Mouse (Mus musculus) heart, embryonic 13.5 days (tissue): ENCODE data around the gene Cryl1. TPM values are rescaled to one million over a fixed set of nuclear protein-coding genes. Genes with fewer than 3 reads are reported as not detected.

Experiments
- ATAC-seq: fragments of 200-750 bp; cut with Nextera tagmentation; 2 replicates; pipeline ENCODE4 v1.8.0; 2017; ENCODE audit warnings: moderate TSS enrichment; ENCODE audit not compliant: insufficient number of reproducible peaks, low FRiP score, low TSS enrichment; ENCODE audit errors: extremely low read depth
- H3K27ac ChIP-seq: fragments of 300-500 bp; sonication (generic); replicated peaks from 2 replicates; pipeline ENCODE4 v1.5.1; 2015; ENCODE audit warnings: moderate library complexity, mild to moderate bottlenecking, inconsistent platforms
- H3K27me3 ChIP-seq: fragments of 300-500 bp; sonication (generic); replicated peaks from 2 replicates; pipeline ENCODE4 v1.6.1; 2015; ENCODE audit warnings: mild to moderate bottlenecking, inconsistent platforms
- H3K36me3 ChIP-seq: fragments of 300-500 bp; sonication (generic); 2 replicates; pipeline ENCODE4 v1.6.1; 2015; ENCODE audit warnings: mild to moderate bottlenecking, inconsistent platforms
- H3K4me1 ChIP-seq: fragments of 300-500 bp; sonication (generic); 2 replicates; pipeline ENCODE4 v1.6.1; 2015; ENCODE audit warnings: inconsistent platforms
- H3K4me2 ChIP-seq: fragments of 300-500 bp; sonication (generic); 2 replicates; pipeline ENCODE4 v1.6.1; 2015; ENCODE audit warnings: inconsistent platforms, mild to moderate bottlenecking, moderate library complexity
- H3K4me3 ChIP-seq: fragments of 300-500 bp; sonication (generic); 2 replicates; pipeline ENCODE4 v1.5.1; 2015; ENCODE audit warnings: moderate library complexity, mild to moderate bottlenecking, inconsistent platforms
- H3K9ac ChIP-seq: fragments of 300-500 bp; sonication (generic); 2 replicates; pipeline ENCODE4 v1.6.1; 2015; ENCODE audit warnings: inconsistent platforms, mild to moderate bottlenecking, moderate library complexity
- H3K9me3 ChIP-seq: fragments of 300-500 bp; sonication (generic); 2 replicates; pipeline ENCODE4 v1.6.1; 2016; ENCODE audit warnings: inconsistent platforms
- WGBS: fragments of 180-500 bp; shearing (Covaris S2); methylation state at CpG from one replicate; pipeline ENCODE4 v1.1.7; 2015; ENCODE audit warnings: mixed read lengths; 5-methylcytosine and 5-hydroxymethylcytosine counted together
- polyA plus RNA-seq: library from polyadenylated mRNA; unstranded; fragments of >200 nt; fragmentation: Nextera tagmentation; extraction: Ambion mirVana; gene quantifications from 2 replicates; pipeline ENCODE4 v1.2.1, GENCODE M21; 2015

Gene Cryl1
- polyA plus RNA-seq, 1 experiment from 2014 or later: 15.6 TPM

DNA sequence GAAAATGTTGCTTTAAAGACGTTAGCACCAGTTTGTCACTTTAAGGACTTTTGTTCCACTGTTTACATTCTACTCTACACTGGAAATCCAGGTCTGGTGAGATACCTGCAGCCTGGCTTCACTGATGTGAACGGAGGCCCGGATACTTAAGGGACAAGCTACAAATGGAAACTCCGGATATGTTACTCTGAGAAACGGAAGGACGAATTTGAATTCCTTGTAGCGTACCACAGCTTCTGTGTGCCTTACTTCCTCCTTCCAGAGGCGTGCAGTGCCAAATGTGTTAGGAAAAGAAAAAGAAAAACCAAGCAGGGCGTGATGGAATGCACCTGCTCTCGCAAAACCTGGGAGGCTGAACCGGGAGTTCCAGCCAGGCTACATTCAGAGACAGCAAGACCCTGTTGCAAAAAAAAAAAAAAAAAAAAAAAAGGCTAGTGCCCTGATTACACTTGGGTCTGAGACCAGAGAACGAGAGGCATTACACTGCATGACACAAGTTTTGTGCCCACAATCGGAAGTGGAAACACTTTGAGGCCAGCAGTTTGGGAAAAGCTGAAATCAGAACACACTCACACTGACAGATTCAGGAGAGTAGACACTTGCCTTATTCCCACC, 591 bp upstream of the Cryl1 start:
- peak overlapping the region; percentile 76 for H3K9ac ChIP-seq
- WGBS: 15% methylated on average over 13 of the region's 13 CpGs
- ATAC-seq: no peak
- H3K4me1 ChIP-seq: peaks cover 5% of the 10 kb centered on the region; the same call in 1 of the 2 replicates
- H3K27ac ChIP-seq: peak overlapping the region; percentile 71
- H3K36me3 ChIP-seq: no peaks in the 10 kb centered on the region
- H3K4me2 ChIP-seq: peak overlapping the region; percentile 83
- H3K9me3 ChIP-seq: no peaks in the 10 kb centered on the region
- peaks cover 8% of the 10 kb centered on the region for H3K27me3 ChIP-seq
- peak overlapping the region; percentile 63 for H3K4me3 ChIP-seq

DNA sequence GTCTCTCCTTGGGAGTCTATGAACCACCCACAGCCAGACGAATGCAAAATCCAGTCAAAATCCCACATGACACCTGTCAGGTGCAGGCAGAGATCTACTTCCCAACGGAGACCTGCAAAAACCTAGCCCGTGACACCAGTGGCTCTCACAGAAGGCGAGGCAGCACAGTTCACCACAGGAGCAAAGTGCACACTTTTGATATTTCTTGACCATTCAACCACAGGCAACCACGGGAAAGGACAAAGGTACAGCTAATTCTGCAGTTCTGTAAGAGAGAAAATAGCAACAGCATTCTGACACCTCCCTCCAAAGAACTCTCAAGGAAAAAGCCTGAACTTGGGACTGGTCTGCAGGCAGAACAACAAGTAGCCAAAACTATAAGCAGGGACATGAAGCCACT, 1.1 kb downstream of the Cryl1 start:
- Histone ChIP-seq H3K9ac (no peak overlapping the region), H3K27me3 (peaks cover 8% of the 10 kb centered on the region), H3K4me1 (peaks cover 8% of the 10 kb centered on the region; the same call in 1 of the 2 replicates), H3K4me2 (no peak overlapping the region; the same call in 1 of the 2 replicates), H3K27ac (no peak overlapping the region), H3K4me3 (no peak overlapping the region), H3K9me3 (no peaks in the 10 kb centered on the region), H3K36me3 (no peaks in the 10 kb centered on the region)
- WGBS: 75% methylated on average over 5 of the region's 5 CpGs
- ATAC-seq: no peak

DNA sequence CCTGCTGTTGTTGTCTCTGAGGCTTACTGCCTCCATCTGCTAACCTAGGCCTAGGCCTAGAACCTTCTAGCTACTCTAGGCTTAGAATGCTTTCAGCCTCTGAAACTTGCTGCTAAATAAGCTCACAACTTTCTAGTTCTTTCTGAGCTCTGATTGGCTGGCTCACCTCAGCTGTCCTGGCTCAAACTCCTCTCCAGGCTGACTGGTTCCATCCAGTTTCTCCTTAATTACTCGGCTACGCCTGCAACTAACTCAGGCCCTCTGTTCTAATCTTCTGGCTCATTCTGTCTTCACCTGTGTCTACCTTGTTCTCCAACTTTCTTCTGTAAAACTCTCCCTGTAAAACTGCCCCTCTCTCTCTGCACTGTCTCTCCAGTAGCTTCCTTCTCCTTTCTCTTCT, 2.9 kb downstream of the Cryl1 start:
- H3K36me3 ChIP-seq: no peaks in the 10 kb centered on the region
- H3K27me3 ChIP-seq: peaks cover 8% of the 10 kb centered on the region
- no peak overlapping the region for H3K27ac ChIP-seq
- H3K4me1 ChIP-seq: peaks cover 11% of the 10 kb centered on the region; the same call in 1 of the 2 replicates
- 81% methylated on average over 2 of the region's 2 CpGs for WGBS
- no peaks in the 10 kb centered on the region for H3K9me3 ChIP-seq
- no peak for ATAC-seq
- no peak overlapping the region for H3K4me3 ChIP-seq
- H3K9ac ChIP-seq: no peak overlapping the region
- H3K4me2 ChIP-seq: no peak overlapping the region

DNA sequence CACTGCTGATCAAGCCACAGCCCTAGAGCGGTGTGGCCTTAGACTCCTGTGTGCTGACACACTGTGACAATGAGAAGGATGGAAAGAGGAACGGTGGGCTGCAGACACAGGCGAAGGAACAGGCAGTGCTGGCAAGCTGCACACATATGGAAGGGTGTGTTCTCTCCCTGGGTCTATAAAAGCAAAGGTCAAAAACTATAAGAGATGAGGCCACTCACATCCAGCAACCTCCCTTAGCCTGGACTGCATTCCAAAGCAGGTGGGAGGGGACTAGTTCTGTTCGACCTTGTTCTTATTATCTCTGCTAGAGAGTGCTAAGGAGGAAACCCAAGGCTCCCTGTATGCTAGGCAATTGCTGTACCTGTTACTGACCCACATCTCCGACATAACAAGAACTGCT, 6.1 kb downstream of the Cryl1 start:
- no peak for ATAC-seq
- Histone ChIP-seq H3K27ac (no peak overlapping the region), H3K27me3 (peaks cover 3% of the 10 kb centered on the region), H3K9me3 (no peaks in the 10 kb centered on the region), H3K36me3 (no peaks in the 10 kb centered on the region), H3K4me1 (peaks cover 9% of the 10 kb centered on the region), H3K4me3 (no peak overlapping the region), H3K9ac (no peak overlapping the region), H3K4me2 (no peak overlapping the region)
- 45% methylated on average over 5 of the region's 5 CpGs for WGBS

DNA sequence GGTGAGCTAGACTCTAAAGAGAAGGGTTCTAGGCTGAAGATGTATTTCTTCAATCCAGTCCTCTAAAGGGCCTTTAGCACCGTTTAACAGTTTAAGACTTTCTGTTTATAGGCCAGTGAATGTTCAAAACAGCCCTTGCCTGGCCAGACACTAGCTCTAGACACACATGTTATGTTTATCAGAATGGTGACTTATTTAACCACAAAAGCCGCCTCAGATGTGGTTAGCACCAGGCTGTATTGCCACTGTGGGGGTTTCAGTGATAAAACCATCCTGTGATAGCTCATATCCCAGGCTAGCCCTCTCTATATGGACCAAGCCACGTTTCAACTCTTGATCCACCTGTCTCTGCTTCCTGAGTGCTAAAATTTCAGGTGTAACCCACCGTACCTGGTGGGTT, 6.7 kb downstream of the Cryl1 start:
- H3K27me3 ChIP-seq: no peaks in the 10 kb centered on the region
- no peak for ATAC-seq
- H3K9ac ChIP-seq: no peak overlapping the region
- no peak overlapping the region for H3K4me3 ChIP-seq
- H3K27ac ChIP-seq: no peak overlapping the region
- H3K4me1 ChIP-seq: peaks cover 15% of the 10 kb centered on the region
- H3K9me3 ChIP-seq: no peaks in the 10 kb centered on the region
- no peak overlapping the region for H3K4me2 ChIP-seq
- WGBS: 55% methylated on average over 4 of the region's 4 CpGs
- H3K36me3 ChIP-seq: no peaks in the 10 kb centered on the region

- Histone ChIP-seq H3K27me3 (no peaks in the 10 kb centered on the region), H3K4me1 (peaks cover 9% of the 10 kb centered on the region), H3K36me3 (no peaks in the 10 kb centered on the region), H3K9ac (no peak overlapping the region), H3K4me3 (no peak overlapping the region), H3K4me2 (peak overlapping the region; percentile 34), H3K27ac (peak overlapping the region; percentile 62), H3K9me3 (no peaks in the 10 kb centered on the region)
- no peak for ATAC-seq
- 44% methylated on average over 14 of the region's 14 CpGs for whole genome bisulfite sequencing
These were observed 11.4 kb downstream of the Cryl1 start for GRCm38 (mm10) chr14:57386758-57387561.

DNA sequence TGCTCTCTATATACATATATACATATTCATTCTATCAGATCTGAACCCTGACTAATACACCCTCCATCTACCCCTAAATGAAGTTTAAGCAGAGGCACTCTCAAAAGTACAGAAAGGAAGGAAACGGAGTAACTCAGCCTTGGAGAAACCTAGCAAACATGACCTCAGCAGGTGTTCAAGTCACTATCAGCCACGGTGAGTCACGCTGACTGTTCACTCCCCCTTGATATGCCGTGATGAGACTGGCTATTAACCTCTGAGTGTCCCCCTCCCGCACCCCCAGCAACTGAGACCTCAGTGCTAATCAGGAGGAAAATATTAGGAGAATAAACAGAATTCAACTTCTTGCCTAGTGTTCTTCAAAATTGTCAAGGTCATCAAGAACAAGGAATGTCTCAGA, 12.7 kb downstream of the Cryl1 start:
- H3K4me1 ChIP-seq: peaks cover 9% of the 10 kb centered on the region
- no peak overlapping the region for H3K9ac ChIP-seq
- H3K36me3 ChIP-seq: no peaks in the 10 kb centered on the region
- H3K4me3 ChIP-seq: no peak overlapping the region
- 65% methylated on average over 5 of the region's 5 CpGs for WGBS
- no peak overlapping the region for H3K4me2 ChIP-seq
- H3K9me3 ChIP-seq: no peaks in the 10 kb centered on the region
- H3K27ac ChIP-seq: no peak overlapping the region
- no peak for ATAC-seq
- H3K27me3 ChIP-seq: no peaks in the 10 kb centered on the region

- no peaks in the 10 kb centered on the region for H3K27me3 ChIP-seq
- no peaks in the 10 kb centered on the region for H3K4me1 ChIP-seq
- ATAC-seq: no peak
- H3K4me3 ChIP-seq: no peak overlapping the region
- no peak overlapping the region for H3K27ac ChIP-seq
- H3K4me2 ChIP-seq: no peak overlapping the region
- no peaks in the 10 kb centered on the region for H3K36me3 ChIP-seq
- no peaks in the 10 kb centered on the region for H3K9me3 ChIP-seq
- H3K9ac ChIP-seq: no peak overlapping the region
- WGBS: 63% methylated on average over 5 of the region's 5 CpGs
These were observed 20.8 kb downstream of the Cryl1 start for GRCm38 (mm10) chr14:57377531-57377930.

- Histone ChIP-seq H3K9me3 (no peaks in the 10 kb centered on the region), H3K27me3 (no peaks in the 10 kb centered on the region), H3K36me3 (no peaks in the 10 kb centered on the region), H3K27ac (no peak overlapping the region), H3K9ac (no peak overlapping the region), H3K4me2 (no peak overlapping the region), H3K4me3 (no peak overlapping the region), H3K4me1 (no peaks in the 10 kb centered on the region)
- whole genome bisulfite sequencing: 69% methylated on average over 9 of the region's 9 CpGs
- no peak for ATAC-seq
These were observed 21.4 kb downstream of the Cryl1 start for GRCm38 (mm10) chr14:57376956-57377355.

- WGBS: 72% methylated on average over 8 of the region's 8 CpGs
- no peak for ATAC-seq
- Histone ChIP-seq H3K27ac (no peak overlapping the region), H3K4me1 (no peaks in the 10 kb centered on the region), H3K36me3 (no peaks in the 10 kb centered on the region), H3K27me3 (no peaks in the 10 kb centered on the region), H3K4me3 (no peak overlapping the region), H3K4me2 (no peak overlapping the region), H3K9ac (no peak overlapping the region), H3K9me3 (no peaks in the 10 kb centered on the region)
These were observed 22.3 kb downstream of the Cryl1 start for GRCm38 (mm10) chr14:57376016-57376415.

DNA sequence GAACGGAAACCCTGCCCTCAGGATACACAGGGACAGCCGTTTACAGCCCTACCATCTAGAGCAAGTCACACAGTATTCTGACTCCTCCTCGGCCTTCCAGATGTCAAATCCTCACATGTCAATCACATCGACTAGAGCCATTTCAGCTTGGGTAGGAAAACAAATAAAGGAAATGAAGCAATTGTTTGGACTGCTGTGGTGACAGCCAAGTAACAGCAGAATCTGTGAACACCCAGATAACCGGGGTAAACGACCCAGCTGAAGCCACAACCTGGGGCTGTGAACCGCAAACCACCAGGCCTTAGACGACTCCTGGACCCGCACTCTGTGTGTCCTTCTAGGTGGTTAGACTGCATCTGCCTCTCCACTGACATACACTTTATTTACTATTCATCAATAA, 23.1 kb downstream of the Cryl1 start:
- no peak for ATAC-seq

More for the DNA sequence above, 23.1 kb downstream of the Cryl1 start:
- Histone ChIP-seq H3K9me3 (no peaks in the 10 kb centered on the region), H3K9ac (no peak overlapping the region), H3K4me2 (no peak overlapping the region), H3K27me3 (no peaks in the 10 kb centered on the region), H3K4me1 (no peaks in the 10 kb centered on the region), H3K36me3 (no peaks in the 10 kb centered on the region), H3K4me3 (no peak overlapping the region), H3K27ac (no peak overlapping the region)
- WGBS: 60% methylated on average over 9 of the region's 9 CpGs
